Mouse (Mus musculus) frontal cortex, postnatal 25 days (tissue): Measurements from ENCODE around the gene Zfp992.
"Not testable (repeated sequence)": the region's sequence is repeated elsewhere in the genome, so short reads cannot be mapped to it uniquely, and the experiment has no call there.

Source experiments
- DNase-seq, 2 experiments: peaks; one replicate each; pipeline ENCODE4 v3.0.0; 2022; ENCODE audit warnings: low spot score in 2 of 2

The Zfp992 gene

DNA sequence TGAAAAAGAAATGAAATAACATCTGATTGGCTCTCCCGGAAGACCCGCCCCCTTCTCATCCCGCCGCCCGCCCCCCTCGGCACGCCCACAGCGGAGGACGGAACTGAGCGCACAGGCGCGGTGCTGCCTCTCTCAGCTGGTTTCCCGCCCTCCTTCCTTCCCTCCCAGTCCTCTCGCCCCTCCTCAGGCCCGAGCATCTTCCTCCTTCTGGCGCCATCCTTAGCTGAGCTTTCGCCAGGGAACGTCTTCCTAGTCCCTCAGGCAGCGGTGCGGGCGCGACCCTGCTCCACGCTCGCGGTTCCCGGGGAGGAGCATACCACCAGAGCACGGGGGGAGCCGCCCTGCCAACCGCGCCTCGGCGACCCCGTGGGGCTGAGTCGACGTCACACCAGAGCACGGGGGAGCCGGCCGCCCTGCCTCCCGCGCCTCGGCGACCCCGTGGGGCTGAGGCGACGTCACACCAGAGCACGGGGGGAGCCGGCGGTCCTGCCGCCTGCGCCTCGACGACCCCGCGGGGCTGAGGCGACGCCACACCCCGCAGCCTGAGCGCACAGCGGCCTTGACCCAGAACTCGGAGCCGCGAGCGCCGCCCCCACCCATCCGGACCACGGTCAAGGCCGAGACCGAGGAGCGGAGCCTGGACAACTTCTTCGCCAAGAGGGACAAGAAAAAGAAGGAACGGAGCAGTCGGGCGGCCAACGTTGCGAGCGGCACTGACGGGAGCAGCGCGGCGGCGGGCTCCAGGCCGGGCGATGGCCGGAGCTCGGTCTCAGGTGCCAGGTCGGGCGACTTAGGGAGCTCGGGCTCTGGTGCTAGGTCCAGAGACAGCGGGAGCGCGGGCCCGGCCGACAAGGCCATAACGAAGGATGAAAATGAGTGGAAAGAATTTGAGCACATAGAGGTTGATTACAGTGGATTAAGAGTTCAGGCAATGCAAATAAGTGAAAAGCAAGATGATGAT lies 26.2 kb downstream of the Zfp992 start:
- DNase-seq: not testable (repeated sequence)

DNA sequence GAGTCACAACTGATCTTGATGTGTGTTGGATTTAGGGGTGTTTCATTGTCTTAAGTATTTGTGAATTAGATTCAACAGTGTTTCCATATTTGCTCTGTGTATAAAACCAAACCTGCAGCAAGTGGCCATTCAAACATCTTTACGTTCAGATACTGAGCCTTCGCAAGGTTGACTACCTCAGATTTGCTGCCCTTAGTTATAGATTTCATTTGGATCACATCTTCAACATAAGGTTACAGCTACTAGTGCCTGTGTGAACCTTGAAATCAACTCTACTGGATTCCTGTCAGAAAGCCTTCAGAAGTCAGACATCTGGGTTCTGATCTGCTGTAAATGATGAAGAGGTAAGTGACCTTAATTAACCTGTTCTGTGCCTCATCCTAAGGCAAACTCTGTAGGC lies 27.4 kb downstream of the Zfp992 start:
- not testable (repeated sequence) for DNase-seq

DNA sequence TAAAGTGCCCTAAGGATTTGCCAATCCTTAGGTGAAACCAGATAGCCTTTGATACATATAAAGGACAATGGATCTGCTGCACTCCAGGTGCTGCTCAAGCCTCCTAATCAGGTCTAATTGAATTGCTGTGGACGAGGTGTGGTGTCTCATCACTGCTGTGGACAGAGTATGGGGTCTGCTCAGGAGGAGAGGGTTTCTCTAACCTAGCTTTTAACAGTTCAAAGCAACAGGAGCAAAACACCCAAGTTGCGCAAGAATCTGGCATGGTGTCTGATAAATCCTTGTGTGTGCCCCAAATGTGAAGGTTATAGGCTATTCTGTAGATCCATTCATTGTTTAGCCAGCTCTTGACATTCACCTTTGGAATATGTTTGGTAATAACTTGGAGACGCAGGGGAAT lies 28.1 kb downstream of the Zfp992 start:
- DNase-seq: not testable (repeated sequence)

DNA sequence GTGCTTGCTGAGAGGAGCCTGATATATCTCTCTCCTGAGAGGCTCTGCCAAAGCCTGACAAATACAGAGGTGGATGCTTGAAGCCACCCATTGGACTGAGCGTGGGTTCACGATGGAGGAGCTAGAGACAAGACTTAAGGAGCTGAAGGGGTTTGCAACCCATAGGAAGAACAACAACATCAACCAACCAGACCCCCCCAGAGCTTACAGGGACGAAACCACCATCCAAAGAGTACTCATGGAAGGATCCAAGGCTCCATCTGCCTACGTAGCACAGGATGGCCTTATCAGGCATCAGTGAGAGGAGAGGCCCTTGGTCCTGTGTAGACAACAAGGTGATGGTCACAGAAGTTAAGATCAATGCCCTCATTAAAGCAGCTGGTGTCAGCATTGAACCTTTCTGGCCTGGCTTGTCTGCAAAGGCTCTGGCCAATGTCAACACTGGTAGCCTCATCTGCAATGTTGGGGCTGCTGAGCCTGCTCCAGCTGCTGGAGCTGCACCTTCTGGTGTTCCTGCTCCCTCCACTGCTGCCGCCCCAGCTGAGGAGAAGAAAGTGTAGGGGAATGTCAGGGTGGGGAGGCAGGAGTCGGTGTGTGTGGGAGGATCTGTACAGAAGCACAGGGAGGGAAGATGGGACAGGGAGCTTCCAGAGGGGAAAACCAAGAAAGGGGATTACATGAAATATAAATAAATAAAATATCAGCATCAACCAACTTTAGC lies 31.7 kb downstream of the Zfp992 start:
- DNase-seq: not testable (repeated sequence)

DNA sequence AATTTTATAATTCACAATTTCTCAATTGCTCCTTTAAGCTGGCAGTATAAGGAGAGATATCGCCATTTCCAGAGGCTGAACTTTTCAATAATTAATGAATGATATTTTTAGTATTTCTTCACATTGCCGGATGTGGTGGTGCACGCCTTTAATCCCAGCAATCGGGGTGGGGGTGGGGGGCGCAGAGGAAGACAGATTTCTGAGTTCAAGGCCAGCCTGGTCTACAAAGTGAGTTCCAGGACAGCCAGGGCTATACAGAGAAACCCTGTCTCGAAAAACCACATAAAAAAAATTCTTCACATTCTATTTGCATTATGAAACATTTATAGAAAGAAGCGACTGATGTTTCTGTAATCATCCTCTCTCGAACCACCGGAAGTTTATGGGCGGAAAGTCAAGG lies 33.7 kb downstream of the Zfp992 start:
- DNase-seq: not testable (repeated sequence)

DNA sequence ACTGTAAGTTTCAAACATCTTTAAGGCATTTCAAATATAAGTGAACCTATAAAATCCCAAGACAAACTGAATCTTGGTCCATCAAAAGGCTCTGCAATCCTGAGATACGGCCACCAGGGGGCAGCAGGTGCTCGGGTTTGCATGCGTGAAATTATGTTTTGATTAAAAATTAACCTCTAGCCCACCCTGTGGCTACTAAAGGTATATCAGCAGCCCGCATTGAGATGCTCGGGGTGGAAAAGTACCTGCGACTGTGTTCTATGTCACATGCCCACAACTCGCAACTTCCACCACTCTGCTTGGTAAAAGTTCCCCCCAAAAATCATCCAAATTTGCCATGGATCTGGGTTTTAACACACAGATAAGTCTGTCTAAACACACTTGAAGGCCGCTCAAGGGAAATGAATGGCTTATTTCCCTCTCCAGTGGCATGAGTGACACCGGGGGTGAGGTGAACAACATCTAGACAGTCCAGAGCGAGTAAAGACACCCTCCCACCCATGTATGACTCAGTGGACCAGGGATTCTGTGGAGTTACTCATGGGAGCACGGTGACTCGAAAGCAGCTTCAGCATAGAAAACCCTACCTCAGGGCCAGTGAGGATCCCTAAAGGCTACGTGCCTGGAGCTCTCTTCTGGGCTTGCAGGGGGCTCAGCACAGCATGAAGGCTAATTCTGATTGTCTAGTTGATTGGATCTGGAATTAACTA lies 34.9 kb downstream of the Zfp992 start:
- not testable (repeated sequence) for DNase-seq

DNA sequence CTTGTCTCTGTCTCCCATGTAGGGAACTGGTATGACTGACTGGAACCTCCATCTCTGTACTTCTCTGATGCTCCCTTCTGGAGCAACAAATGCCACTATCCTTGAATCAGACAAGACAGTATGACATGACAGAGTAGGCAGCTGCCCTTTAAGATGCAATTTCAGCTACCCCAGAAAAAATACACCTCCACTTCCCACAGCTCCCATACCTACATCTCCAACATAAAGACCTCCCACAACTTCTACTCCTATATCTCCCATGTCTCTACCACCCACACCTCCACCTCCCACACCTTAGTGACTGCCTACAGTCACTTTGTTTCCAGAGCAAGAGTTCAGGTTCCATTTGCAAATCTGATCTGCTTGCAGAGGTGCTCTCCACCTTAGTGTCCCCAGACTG lies 35.9 kb downstream of the Zfp992 start:
- not testable (repeated sequence) for DNase-seq

DNA sequence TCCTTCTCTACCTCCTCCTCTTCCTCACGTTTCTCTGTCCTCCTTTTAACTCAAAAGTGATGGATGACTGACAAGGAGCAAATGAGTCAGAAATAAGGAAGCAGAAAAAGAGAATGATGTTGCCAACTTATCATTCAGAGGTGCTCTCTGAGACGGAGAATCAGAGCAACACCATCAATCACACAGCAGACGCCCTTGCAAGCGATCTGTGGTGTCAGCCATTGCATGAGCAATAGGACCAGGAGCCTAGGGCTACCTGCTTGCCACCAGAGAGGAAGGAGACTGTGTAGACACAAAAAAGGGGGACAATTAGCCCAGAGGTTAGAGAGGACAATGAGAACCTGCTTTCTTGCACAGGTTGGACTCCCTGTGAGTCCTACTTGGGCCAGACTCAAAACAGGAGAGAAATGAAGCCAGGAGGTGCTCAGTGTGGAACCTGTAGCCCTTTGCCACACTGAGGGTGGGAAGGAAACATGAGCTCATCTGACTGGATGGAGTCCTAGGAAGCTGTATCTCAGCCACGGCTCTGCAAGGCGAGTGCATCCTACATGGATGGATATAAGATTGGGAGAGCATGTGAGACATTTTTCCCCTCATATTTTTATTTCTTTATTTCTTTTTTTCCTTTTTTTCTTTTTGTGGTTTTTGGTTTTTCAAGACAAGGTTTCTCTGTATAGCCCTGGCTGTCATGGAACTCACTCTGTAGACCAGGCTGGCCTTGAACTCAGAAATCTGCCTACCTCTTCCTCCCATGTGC lies 36.5 kb downstream of the Zfp992 start:
- not testable (repeated sequence) for DNase-seq

DNA sequence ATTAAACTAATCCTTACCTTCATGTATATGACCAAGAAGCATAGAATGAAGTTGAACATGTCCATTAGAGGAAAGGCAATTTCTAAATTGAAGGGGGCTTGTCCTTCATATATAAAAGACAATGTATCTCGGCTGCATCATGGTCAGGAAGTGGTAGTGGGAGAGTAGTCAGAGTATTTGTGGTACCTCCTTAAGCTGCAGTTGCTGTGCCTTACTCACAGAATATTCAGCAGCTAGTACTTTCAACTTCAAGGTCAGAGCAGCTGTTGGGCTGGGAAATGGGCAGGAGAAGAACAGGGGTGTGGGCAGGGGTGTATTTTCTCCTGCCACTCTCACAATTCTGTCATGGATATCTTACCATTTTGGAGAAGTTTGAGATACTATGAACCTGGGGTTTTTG lies 37.9 kb downstream of the Zfp992 start:
- DNase-seq: not testable (repeated sequence)

DNA sequence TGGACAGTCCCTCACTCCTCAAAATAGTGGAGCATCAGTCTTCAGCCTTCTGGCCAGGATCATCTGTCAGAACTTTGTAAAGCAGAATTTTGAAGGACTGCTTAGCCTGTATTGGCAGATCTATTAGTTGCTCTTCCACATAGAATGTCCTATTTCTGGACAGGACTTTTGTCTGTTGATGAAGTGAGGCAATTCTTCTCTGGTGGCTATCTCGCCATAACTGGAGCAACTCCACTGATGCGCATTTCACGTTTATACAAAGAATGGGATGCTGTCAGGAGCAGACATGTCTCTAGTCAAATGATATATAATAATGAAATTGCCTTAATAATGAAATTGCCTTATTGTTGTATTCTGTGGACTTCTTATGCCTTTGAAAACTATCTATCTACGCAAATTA lies 40.4 kb downstream of the Zfp992 start:
- DNase-seq: not testable (repeated sequence)

DNA sequence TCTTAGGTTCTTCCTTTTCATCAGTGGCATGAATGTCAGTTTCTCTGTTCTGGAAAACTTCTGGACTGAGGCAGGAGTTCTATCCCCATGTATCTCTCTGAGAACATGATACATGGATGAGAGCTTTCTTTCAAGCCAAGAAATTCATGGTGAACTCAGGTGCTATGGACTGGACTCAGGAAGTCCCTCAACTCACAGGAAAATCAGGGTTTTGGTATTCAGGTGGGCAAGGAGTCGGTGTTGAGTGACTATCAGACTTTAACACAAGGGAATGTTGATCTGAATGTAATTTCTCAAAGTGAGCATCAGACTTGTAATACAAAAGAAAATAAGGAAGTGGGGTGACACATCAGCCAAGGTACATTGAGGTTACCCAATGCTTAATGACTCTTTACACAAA lies 43.2 kb downstream of the Zfp992 start:
- not testable (repeated sequence) for DNase-seq

DNA sequence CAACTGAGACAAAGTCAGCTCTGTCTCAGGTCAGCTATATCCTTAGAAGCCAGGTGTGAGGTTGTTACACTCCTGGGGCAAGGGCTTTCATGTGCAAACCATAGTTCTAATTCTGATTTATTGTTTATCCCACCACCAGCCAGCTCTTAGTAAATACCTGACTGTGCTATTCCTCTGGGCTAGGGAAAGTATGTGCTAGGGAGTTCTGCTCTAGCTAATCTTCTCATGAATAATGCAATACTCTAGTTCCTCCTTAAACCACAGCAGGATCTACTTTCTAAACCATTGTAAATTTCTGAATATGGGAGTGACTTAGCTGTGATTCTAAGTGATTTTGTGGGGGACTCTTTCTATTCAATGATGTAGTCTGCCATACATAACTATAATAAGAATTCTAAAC lies 43.6 kb downstream of the Zfp992 start:
- no peak for DNase-seq

DNA sequence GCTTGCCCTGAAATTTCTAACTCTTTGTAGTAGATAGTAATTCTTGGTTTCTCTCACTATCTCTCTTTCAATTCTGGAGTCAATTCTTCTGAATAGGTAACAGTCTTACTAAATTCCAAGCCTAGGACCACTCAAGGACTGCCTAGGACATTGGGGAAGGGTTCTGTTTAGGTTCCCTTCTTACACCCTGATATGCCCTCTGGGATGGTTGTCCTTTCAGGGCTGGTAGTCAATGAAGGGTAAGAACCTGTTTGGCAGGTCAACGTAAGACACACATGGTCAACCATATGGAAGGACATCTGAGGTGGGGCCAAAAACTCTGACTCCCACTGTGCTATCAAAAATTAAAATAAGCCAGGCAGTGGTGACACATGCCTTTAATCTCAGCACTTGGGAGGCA lies 44.0 kb downstream of the Zfp992 start:
- DNase-seq: no peak

DNA sequence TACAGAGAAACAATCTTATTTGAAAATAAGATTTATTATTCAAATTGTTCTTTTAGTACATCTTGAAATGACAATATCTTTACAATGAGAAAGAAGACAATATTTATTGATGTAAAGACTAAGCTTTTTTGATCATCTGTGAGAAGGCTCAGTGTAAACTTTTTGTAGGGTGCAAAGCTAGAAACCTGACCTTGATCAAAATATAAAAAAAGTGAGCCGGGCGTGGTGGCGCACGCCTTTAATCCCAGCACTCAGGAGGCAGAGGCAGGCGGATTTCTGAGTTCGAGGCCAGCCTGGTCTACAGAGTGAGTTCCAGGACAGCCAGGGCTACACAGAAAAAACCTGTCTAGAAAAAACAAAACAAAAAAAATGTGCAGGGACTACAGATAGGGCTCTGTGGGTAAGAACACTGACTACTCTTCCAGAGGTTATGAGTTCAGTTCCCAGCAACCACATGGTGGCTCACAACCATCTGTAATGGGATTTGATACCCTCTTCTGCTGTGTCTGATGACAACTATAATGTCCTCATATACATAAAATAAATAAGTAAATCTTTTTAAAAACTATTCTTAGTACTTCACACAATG lies 44.6 kb downstream of the Zfp992 start:
- not testable (repeated sequence) for DNase-seq

DNA sequence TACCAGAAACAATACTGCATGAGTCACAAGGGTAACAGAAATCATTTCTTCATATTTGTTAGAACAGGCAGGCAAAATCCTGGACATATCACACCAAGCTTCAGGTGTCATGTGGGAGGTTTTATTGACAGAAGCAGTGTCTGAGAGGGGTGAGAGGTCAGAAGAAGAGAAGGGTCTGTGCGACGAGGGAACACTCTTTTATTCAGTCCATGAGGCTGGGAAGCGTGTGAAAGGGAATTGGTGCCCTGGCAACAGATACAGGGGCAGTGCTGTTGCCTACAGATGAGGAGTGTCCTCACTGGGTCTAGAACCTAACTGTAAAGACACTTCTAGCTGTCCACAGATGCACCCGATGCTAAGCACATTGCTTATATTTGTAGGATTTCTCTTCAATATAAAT lies 46.2 kb downstream of the Zfp992 start:
- DNase-seq: no peak

DNA sequence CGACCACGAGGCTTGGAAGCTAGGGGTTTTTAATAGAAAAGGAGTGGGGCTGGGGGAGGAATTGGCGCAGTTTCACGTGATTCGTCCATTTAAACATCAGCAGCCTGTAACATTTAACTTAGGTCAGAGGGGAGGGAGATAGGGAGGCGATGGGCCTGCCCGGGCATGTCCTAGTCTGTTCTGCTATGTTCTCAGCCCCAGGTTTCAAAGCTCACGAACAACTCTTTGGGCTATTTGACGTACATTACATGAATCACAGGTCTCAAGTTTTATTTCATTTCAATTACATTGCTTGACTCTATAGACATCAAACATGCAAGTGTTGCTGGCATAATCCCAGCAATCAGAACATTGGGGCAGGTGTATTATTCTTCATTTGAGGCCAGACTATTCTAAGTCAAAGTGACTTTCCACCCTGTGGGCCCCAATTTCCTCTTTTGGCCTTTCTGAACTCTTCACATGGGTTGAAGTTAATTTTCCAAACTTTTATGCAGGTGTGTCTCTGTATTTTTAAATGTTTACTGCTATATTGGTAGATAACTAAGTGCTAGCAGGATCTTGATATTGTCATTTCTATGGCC lies 49.0 kb downstream of the Zfp992 start:
- not testable (repeated sequence) for DNase-seq

DNA sequence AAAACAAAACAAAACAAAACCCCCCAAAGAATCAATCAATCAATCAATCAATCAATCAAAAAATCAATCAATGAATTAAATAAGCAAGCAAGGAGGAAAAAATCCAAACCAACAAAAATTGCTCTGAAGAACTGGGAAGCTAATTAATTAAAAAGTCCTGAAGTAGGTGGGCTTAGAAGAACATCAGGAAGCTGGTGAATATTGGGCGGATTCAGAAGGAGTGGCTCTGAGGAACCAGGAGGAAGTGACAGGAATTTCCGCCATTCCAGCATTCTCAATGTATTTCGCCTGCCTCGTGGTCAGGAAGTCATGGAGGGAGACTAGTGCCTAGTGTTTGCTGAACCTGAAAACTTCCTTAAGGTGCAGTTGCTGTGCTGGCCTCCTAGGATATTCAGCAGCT lies 52.9 kb downstream of the Zfp992 start, which contains the start of gene Zfp981:
Gene Zfp981 (plus strand): TSS at position 301 of the 400 bp plus-strand sequence.
- not testable (repeated sequence) for DNase-seq

DNA sequence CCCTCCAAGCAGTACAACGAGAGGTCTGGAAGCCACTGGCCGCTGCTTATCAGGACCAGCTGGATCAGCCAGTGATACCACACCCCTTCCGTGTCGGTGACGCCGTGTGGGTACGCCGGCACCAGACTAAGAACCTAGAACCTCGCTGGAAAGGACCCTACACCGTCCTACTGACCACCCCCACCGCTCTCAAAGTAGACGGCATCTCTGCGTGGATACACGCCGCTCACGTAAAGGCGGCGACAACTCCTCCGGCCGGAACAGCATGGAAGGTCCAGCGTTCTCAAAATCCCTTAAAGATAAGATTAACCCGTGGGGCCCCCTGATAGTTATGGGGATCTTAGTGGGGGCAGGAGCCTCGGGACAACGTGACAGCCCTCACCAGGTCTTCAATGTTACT lies 60.2 kb downstream of the Zfp992 start:
- not testable (repeated sequence) for DNase-seq

DNA sequence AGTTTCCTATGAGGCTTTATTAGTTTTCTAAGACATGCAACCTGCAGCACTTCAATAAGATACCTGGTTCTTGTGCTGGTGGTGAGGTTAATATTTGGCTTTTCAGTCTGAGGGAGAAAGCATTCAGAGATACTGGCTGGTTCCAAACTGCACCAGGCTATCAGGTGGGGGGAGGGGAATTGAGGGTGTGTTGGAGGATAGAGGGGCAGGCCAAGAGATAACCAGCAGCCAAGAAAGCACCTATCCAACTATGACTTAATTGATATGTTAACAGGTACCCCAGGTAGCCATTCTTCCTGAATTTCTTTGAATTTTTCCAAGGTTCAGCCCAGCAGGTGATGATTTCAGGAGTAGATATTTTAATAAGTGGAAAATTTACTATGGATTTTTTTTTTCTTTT lies 63.0 kb downstream of the Zfp992 start:
- not testable (repeated sequence) for DNase-seq

DNA sequence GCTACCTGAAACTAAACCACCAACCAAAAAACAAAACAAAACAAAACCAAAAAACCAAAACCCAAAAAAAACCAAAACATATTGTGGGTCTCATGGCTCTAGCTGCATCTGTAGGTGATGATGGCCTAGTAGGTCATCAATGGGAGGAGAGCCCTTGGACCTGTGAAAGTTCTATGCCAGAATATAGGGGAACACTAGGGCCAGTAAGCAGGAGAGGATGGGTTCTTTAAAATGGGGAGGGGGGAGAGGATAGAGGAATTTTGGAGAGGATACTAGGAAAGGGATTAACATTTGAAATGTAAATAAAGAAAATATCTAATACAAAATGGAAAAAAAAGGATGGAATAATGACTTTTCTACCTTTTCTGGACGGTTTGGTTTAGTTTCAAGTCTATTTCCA lies 67.7 kb downstream of the Zfp992 start:
- no peak for DNase-seq
